Mouse (Mus musculus) adrenal gland, postnatal 14 days (tissue): ENCODE data around the gene Stard13. TPM values are rescaled to one million over a fixed set of nuclear protein-coding genes. Genes with fewer than 3 reads are reported as not detected.

Source experiments
- DNase-seq: peaks from one replicate; pipeline ENCODE4 v3.0.0; 2021; ENCODE audit warnings: mixed read lengths
- total RNA-seq: library from RNA; stranded (reverse); gene quantifications from 2 replicates; pipeline ENCODE4 v1.2.3, GENCODE M21; 2021

Stard13 gene
- total RNA-seq, 1 experiment from 2014 or later: 27.8 TPM

GRCm38 (mm10) chr5:151018959-151019358 is 214.7 kb downstream of the Stard13 start:
- DNase-seq: no peak

- no peak for DNase-seq
These were observed 215.2 kb downstream of the Stard13 start for GRCm38 (mm10) chr5:151018450-151018849.

- DNase-seq: no peak
These were observed 229.3 kb downstream of the Stard13 start for GRCm38 (mm10) chr5:151004216-151004755.

- DNase-seq: no peak
These were observed 231.6 kb downstream of the Stard13 start for GRCm38 (mm10) chr5:151002051-151002450.

GRCm38 (mm10) chr5:151001111-151001510 is 232.5 kb downstream of the Stard13 start:
- DNase-seq: no peak

- DNase-seq: peak; percentile 53
These were observed 237.1 kb downstream of the Stard13 start for GRCm38 (mm10) chr5:150996586-150996985.

- DNase-seq: no peak
These were observed 239.5 kb downstream of the Stard13 start for GRCm38 (mm10) chr5:150994096-150994495.

Other genes starting within 250 kb of the Stard13 start
- gene Gm42906, start 194.3 kb upstream of the Stard13 start, total RNA-seq: 1.2 TPM in 1 of 2 replicates, not detected in the other